Mouse (Mus musculus) left cerebral cortex, adult 2 months (tissue): ENCODE results near the gene Itga10. TPM values are rescaled to one million over a fixed set of nuclear protein-coding genes. Genes with fewer than 3 reads are reported as not detected.
"Not testable (repeated sequence)": the region's sequence is repeated elsewhere in the genome, so short reads cannot be mapped to it uniquely, and the experiment has no call there.

Source experiments
- DNase-seq, 2 experiments: peaks; one replicate each; pipeline ENCODE4 v3.0.0; 2021 to 2022; ENCODE audit warnings: low spot score in 2 of 2, mixed read lengths in 1 of 2; ENCODE audit errors: extremely low spot score in 1 of 2
- H3K27ac ChIP-seq: fragments of 200-600 bp; 2 replicates; pipeline ENCODE4 v1.8.1; 2022
- H3K4me3 ChIP-seq: fragments of 200-600 bp; 2 replicates; pipeline ENCODE4 v1.8.1; 2022
- CTCF ChIP-seq: fragments of 200-600 bp; IDR thresholded peaks from 2 replicates; pipeline ENCODE4 v1.8.1; 2022; ENCODE audit warnings: antibody characterized with exemption, mild to moderate bottlenecking, moderate library complexity
- intact Hi-C: fragments of 180-260 bp; cut with DNase I; formaldehyde crosslinking; loops from one replicate; pipeline ENCODE4 v1.15.1; 2025
- total RNA-seq, 2 experiments: library from RNA; stranded (reverse); gene quantifications; 2 replicates each; pipeline ENCODE4 v1.2.3; 2021

Gene Itga10
- total RNA-seq, 2 experiments from 2014 or later: 2.9 to 3.6 TPM

GRCm38 (mm10) chr3:96669727-96670468 lies 24.5 kb downstream of the Itga10 start, which contains the start of gene Ankrd35:
Ankrd35 (plus strand) TSS chr3:96670131.
- intact Hi-C loops: loop anchor here (2.0 kb wide), 1 partner anchor 27 kb away; the partner anchor contains the start of gene Pias3
- peak; percentile 65 to 70 for DNase-seq
- Histone ChIP-seq H3K27ac (peak within 1 kb of the TSS; percentile 66; the same call in 1 of the 2 replicates), H3K4me3 (peak within 1 kb of the TSS; percentile 63)
- peak; percentile 30 for TF ChIP-seq CTCF

- Histone ChIP-seq H3K4me3 (no peak overlapping the region), H3K27ac (no peak overlapping the region)
- no peak for DNase-seq
- intact Hi-C loops: loop anchor here (2.0 kb wide), 1 partner anchor 25 kb away; the partner anchor contains the start of gene Pias3
- TF ChIP-seq CTCF: no peak
Measured at GRCm38 (mm10) chr3:96671519-96671918, 26.1 kb downstream of the Itga10 start.

- no peak overlapping the region for H3K27ac ChIP-seq
- no peak for DNase-seq
- H3K4me3 ChIP-seq: no peak overlapping the region
- no peak for TF ChIP-seq CTCF
- intact Hi-C loops: no loop called here
Measured at GRCm38 (mm10) chr3:96673514-96673913, 28.1 kb downstream of the Itga10 start.

DNA sequence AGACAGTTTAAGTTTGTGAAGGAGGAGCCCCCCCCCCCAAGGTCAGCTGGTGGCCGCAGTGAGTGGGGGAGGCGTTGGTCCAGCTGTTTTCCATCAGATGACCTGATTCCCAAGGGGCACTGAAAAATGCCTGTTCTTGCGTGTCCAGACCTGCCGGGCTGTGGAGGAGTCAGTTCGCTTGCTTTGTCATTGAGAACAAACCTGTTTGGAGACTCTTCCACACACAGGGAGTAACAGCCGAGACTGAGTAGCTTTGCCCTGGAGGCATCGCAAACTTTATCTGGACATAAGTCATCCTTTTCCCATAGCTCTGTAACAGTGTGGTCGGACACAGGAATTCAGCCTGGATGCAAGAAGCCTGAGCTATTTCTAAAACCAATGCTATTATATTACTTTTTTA lies 29.1 kb downstream of the Itga10 start:
- no peak for TF ChIP-seq CTCF
- Histone ChIP-seq H3K4me3 (no peak overlapping the region), H3K27ac (no peak overlapping the region)
- no peak for DNase-seq
- intact Hi-C loops: no loop called here

GRCm38 (mm10) chr3:96675171-96675570 lies 29.8 kb downstream of the Itga10 start:
- H3K27ac ChIP-seq: no peak overlapping the region
- DNase-seq: no peak
- no peak for TF ChIP-seq CTCF
- H3K4me3 ChIP-seq: no peak overlapping the region
- intact Hi-C loops: no loop called here

DNA sequence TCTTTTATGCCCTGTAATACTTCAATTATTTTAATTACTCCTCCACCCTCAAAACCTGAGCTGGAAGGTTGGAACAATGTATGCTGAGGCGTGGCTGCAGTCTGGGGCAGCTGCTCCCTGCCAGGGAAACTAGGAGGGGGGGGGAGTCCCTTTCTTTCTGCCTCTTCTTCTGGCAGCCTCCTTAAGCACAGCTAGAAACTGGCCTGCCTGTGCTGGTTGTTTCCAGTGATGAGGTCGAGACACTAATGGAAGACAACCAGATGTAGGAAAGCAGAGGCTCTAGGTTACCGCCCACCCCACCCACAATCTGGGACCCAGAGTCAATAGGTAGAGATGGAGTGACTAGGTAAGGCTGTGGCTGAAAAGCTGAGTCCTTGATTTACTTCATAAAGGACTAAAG lies 30.3 kb downstream of the Itga10 start:
- DNase-seq: no peak
- intact Hi-C loops: no loop called here
- TF ChIP-seq CTCF: no peak

GRCm38 (mm10) chr3:96678456-96678855 lies 33.1 kb downstream of the Itga10 start:
- intact Hi-C loops: no loop called here
- no peak for TF ChIP-seq CTCF
- no peak overlapping the region for H3K4me3 ChIP-seq
- H3K27ac ChIP-seq: no peak overlapping the region
- DNase-seq: no peak

More for the DNA sequence above, 30.3 kb downstream of the Itga10 start:
- Histone ChIP-seq H3K4me3 (no peak overlapping the region), H3K27ac (no peak overlapping the region)

- intact Hi-C loops: no loop called here
- no peak overlapping the region for H3K27ac ChIP-seq
- TF ChIP-seq CTCF: no peak
- H3K4me3 ChIP-seq: no peak overlapping the region
- no peak for DNase-seq
Measured at GRCm38 (mm10) chr3:96679159-96679674, 33.8 kb downstream of the Itga10 start.

GRCm38 (mm10) chr3:96680269-96680956 lies 35.0 kb downstream of the Itga10 start:
- DNase-seq: no peak
- no peak for TF ChIP-seq CTCF
- Histone ChIP-seq H3K4me3 (no peak overlapping the region), H3K27ac (no peak overlapping the region)
- intact Hi-C loops: no loop called here

GRCm38 (mm10) chr3:96683496-96683895 lies 38.1 kb downstream of the Itga10 start:
- DNase-seq: no peak
- Histone ChIP-seq H3K27ac (no peak overlapping the region), H3K4me3 (no peak overlapping the region)
- intact Hi-C loops: no loop called here
- no peak for TF ChIP-seq CTCF

DNA sequence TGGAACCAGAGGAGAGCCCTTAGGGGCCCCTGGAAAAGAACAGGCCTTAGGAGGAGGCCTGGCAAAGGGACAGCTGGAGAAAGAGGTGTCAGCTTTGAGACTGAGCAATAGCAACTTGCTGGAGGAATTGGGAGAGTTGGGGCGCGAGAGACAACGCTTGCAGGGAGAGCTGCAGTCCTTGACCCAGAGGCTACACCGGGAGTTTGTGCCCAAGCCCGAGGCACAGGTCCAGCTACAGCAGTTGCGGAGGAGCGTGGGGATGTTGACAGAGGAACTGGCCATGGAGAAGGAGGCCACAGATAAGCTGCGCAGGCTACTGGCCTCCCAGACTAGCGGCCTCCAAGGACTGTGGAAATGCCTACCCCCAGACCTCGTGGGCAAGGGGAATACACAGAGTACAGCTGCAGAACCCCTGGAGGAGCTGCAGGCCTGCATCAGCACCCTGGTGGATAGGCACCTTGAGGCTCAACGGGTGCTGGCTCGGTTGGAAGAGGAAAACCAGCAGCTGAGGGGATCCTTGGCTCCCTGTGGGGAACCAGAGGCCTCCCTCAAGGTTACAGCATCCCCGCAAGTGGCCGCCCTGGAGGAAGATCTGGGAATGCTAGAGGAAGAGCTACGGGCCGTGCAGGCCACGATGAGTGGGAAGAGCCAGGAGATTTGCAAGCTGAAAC lies 38.9 kb downstream of the Itga10 start:
- intact Hi-C loops: no loop called here
- TF ChIP-seq CTCF: no peak
- H3K27ac ChIP-seq: peak overlapping the region; percentile 7; the same call in 1 of the 2 replicates
- no peak for DNase-seq
- no peak overlapping the region; the same call in 1 of the 2 replicates for H3K4me3 ChIP-seq

DNA sequence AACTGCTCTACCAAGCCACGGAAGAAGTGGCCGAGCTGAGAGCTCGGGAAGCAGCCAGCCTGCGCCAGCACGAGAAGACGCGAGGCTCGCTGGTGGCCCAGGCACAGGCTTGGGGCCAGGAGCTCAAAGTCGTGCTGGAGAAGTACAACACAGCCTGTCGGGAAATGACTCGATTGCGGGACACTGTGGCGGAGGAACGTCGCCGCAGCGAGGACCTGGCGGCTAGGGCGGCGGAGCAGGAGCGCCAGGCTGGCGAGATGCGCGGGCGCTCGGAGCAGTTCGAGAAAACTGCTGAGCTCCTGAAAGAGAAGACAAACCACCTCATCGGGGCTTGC lies 39.4 kb downstream of the Itga10 start:
- no peak for DNase-seq
- peak overlapping the region; percentile 17 for H3K4me3 ChIP-seq
- no peak for TF ChIP-seq CTCF
- peak overlapping the region; percentile 7; the same call in 1 of the 2 replicates for H3K27ac ChIP-seq
- intact Hi-C loops: no loop called here

DNA sequence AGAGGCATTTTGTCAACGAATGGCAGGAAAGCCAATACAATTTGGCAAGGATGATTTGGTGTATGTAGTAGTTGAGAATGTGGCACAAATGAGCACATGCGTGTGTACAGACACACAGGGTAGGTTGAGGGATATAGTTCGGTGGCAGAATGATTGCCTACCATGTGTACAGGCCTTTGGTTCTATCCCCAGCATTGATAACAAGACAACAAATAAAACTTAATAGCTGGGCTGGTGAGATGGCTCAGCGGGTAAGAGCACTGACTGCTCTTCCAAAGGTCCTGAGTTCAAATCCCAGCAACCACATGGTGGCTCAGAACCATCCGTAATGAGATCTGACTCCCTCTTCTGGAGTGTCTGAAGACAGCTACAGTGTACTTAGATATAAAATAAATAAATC lies 40.7 kb downstream of the Itga10 start:
- intact Hi-C loops: not testable (repeated sequence)

More for the DNA sequence above, 40.7 kb downstream of the Itga10 start:
- DNase-seq, H3K4me3 ChIP-seq, H3K27ac ChIP-seq: not testable (repeated sequence)
